Mouse (Mus musculus): ENCODE data around the gene Ppm1e.
A peak's percentile ranks its signal among the peaks of the same experiment; 100 is the strongest.

Gene Ppm1e

DNA sequence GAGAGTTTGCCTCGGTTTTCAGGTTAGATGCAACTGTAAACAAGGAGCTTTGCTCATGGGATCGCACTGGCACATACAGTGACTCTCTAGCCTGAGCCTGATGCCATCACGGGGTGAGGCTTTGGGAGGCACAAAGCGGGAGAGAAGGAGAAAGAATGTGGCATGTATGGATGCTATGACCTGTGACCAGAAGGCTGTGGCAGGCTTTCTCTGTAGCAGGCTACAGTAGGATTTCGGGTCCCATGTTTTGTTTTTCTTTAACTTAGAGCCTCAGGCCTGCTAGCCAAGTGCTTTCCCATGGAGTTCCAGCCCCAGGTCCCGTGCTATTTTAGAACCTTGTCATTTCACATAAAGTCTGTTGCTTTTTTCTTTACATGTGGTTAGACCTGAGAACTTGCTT lies 108.7 kb downstream of the Ppm1e start:
- no peak for DNase-seq

DNA sequence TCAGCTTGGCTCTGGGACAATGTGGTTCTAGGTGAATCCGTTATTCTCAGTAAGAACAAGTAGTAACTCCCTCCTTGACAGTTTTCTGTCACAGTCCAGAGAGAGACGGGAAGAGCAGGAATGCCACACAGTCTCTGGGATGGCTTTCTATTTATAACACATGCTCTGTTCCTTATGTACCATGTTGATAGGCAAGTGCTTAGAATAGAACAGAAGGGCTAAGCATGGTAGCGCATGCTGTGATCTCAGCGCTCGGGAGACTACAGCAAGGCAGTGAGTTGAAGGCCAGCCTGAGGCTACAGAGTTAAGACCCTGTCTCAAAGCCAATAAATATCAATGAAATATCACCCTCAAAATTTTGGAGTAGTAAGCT lies 111.3 kb downstream of the Ppm1e start:
- no peak for DNase-seq

DNA sequence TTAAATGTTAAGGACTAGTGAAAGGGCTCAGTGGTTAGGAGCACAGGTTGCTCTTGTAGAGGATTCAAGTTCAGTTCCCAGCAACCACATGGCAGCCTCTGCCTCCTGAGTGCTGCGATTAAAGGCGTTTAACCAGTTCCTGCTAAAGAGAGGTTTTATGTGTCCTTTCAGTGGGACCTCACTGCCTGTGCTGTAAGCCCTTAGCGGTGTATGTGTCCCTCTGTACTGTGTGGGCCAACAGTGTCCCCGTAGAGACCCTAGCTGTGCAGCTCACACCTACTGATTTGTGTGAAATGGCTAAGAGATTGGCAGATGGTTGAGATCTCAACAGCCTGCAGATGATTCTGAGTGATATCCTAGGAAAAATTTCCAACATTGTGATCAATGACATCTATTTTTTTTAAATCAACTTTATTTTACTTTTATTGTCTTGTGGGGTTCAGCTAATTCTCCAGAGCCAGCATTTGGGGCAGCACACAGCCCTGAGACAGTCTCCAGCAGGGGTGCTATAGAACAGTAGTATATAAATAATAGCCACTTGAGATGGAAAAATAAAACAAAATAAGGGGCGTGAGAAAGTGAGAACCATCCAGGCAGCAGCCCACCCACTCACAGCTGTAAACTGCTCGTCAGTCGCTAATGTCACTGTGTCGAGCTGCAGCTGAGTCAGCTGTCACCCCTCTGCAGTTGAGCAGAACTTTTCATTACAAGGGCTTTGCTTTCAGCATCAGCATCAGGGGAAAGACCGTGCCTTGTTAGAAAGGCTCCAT lies 111.9 kb downstream of the Ppm1e start:
- no peak for DNase-seq

- DNase-seq, result no peak
Observed at GRCm38 (mm10) chr11:87246107-87246651, 112.6 kb downstream of the Ppm1e start.

- DNase-seq, result no peak
Observed at GRCm38 (mm10) chr11:87245171-87245840, 113.5 kb downstream of the Ppm1e start.

DNA sequence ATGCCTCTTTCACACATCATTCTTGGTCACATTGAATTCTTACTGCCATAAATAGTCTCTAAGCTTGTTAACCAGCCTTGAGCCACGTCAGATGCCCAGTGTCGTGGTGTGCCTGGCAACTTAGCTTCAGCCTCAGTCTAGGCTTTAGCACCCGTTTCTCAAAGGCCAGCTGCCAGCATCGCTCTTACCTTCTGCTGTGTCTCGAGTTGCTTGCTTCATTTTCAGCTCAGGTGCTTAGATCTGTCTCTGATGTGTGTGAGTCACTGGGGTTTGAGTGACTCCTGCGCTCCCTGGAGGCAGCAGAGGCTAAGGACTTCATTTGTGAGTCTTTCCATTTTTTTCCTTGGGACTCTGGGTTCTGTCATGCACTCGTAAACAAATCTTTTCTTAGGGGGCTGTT lies 117.6 kb downstream of the Ppm1e start:
- peak; percentile 33 for DNase-seq

GRCm38 (mm10) chr11:87240833-87241215 lies 118.0 kb downstream of the Ppm1e start:
- no peak for DNase-seq

- DNase-seq, result no peak
Observed at GRCm38 (mm10) chr11:87240141-87240832, 118.5 kb downstream of the Ppm1e start.

DNA sequence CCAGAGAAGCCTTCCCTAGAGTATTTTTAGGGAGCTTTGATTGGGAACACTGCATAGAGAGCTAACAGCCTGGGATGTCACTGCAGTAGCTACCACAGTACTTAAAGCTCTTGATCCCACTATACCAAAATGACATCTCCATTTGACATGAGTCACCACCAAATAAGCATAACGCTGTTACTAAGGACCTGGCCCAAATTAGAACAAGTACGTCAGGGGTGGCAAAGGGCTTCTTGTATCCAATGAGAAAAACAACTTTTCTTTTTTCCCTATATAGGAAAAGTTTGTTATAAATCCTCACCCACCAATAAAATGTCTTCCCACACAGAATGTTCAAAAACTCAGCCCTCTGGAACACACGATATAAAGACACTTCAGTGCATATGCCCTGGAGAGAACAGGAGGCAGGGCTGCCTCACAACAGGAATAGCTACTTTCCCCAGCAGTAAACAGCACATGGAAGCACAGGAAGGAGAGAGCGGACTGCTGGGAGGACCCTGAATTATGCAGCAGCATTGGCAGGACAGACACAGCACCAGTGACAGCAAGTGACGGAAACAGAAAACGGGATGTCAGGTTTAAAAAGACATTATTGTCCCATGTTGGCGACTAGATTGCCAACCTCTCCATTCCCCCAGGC lies 119.8 kb downstream of the Ppm1e start:
- DNase-seq, result peak; percentile 30

GRCm38 (mm10) chr11:87235486-87235872 lies 123.3 kb downstream of the Ppm1e start:
- no peak for DNase-seq

- DNase-seq, result peak; percentile 58
Observed at GRCm38 (mm10) chr11:87234743-87235485, 123.9 kb downstream of the Ppm1e start.

- DNase-seq, result no peak
Observed at GRCm38 (mm10) chr11:87233377-87233776, 125.4 kb downstream of the Ppm1e start.

DNA sequence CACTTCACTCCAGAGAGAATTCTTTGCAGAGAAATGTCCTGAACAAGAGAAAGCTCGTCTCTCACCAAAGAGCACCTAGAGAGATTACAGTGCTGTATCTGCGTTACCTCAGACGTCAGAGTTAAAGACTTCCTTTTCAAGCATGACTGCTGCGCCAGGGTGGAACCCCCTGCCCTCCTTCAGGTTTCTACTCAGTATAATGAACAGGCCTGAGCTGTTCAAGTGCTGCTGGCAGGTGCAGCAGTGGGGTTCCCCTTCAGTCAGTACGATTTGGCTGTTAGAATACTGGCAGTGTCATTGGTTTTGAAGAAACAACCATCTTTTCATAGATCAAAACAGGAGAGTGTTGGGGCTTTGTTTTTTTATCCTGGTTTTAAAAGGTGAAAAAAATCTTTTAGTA lies 131.8 kb downstream of the Ppm1e start:
- DNase-seq, result no peak

GRCm38 (mm10) chr11:87222686-87223085 lies 136.1 kb downstream of the Ppm1e start:
- DNase-seq, result no peak

- DNase-seq, result no peak
Observed at GRCm38 (mm10) chr11:87212313-87212712, 146.5 kb downstream of the Ppm1e start.

Data from right cerebral cortex, adult 18-20 months (tissue).